Mouse (Mus musculus) bone marrow, adult 2 months (tissue): Measurements from ENCODE around the gene Aff3.

Experiments
- CTCF ChIP-seq: fragments of 200-500 bp; IDR thresholded peaks from 2 replicates; pipeline ENCODE4 v1.5.1; 2011; ENCODE audit warnings: low read length, control low read depth; ENCODE audit not compliant: control insufficient read depth, insufficient read depth
- POLR2A ChIP-seq: fragments of 200-500 bp; IDR thresholded peaks from 2 replicates; pipeline ENCODE4 v1.6.1; 2011; ENCODE audit warnings: low read depth, mild to moderate bottlenecking, control low read depth, low read length, borderline replicate concordance; ENCODE audit not compliant: control insufficient read depth

DNA sequence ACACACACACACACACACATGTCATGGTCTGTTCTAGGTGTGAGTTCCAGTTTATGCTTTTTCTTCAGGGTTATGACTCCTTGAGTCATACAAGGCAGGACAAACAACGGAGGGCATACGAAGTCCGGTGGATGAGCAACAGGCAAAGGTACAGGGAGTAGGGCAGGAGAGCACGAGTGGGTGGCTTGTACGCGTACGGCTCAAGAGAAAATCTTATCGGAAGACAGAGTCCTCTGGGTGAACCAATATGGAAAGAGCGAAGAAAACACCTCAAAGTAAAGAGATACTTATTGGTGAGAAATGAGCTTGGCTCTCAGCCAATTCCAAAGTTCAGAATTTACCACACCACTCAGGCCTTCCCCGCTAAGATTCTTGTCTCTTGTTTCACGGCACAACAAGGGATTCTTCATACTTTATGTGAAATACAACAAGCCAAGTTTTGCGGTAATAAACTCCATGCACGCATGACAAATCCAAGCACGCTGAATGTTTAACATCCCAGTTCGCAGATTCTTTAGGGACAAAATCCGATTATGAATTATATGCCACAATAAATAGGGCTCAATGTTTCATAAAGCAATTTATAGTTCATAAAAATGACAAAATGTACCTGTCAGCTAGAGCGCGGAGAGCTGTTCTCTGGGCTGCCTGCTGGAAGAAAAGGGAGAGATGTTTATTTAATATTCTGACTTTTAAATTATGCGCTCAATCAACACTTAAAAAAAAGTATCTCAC is 412.6 kb downstream of the Aff3 start:
- TF ChIP-seq CTCF (no peak), POLR2A (no peak)
